Mouse (Mus musculus): Measurements from ENCODE around the gene Trappc6a. TPM values are rescaled to one million over a fixed set of nuclear protein-coding genes. Genes with fewer than 3 reads are reported as not detected.
A peak's percentile ranks its signal among the peaks of the same experiment; 100 is the strongest.

Gene Trappc6a
- polyA plus RNA-seq, 1 experiment, result 29.0 TPM

GRCm38 (mm10) chr7:19532240-19532639 is 24.0 kb downstream of the Trappc6a start:
- DNase-seq (ENCODE audit: low read depth), result no peak
- TF ChIP-seq CTCF (IDR thresholded peaks at IDR 0.05; ENCODE audit: borderline replicate concordance, extremely low read depth, insufficient read depth, insufficient read length) (no peak), POLR2A (IDR thresholded peaks at IDR 0.05; ENCODE audit: borderline replicate concordance, extremely low read depth, insufficient read depth, insufficient read length, poor library complexity, severe bottlenecking) (no peak)

GRCm38 (mm10) chr7:19534676-19535075 is 26.5 kb downstream of the Trappc6a start:
- DNase-seq (ENCODE audit: low read depth), result no peak
- TF ChIP-seq CTCF (IDR thresholded peaks at IDR 0.05; ENCODE audit: borderline replicate concordance, extremely low read depth, insufficient read depth, insufficient read length), result no peak
- TF ChIP-seq POLR2A (IDR thresholded peaks at IDR 0.05; ENCODE audit: borderline replicate concordance, extremely low read depth, insufficient read depth, insufficient read length, poor library complexity, severe bottlenecking), result no peak

GRCm38 (mm10) chr7:19540771-19541566 is 32.8 kb downstream of the Trappc6a start:
- DNase-seq (ENCODE audit: low read depth), result no peak

GRCm38 (mm10) chr7:19541681-19542154 is 33.5 kb downstream of the Trappc6a start:
- TF ChIP-seq CTCF (IDR thresholded peaks at IDR 0.05; ENCODE audit: borderline replicate concordance, extremely low read depth, insufficient read depth, insufficient read length) (no peak), POLR2A (IDR thresholded peaks at IDR 0.05; ENCODE audit: borderline replicate concordance, extremely low read depth, insufficient read depth, insufficient read length, poor library complexity, severe bottlenecking) (no peak)
- DNase-seq (ENCODE audit: low read depth), result no peak

More at GRCm38 (mm10) chr7:19540771-19541566, 32.8 kb downstream of the Trappc6a start:
- TF ChIP-seq POLR2A (IDR thresholded peaks at IDR 0.05; ENCODE audit: borderline replicate concordance, extremely low read depth, insufficient read depth, insufficient read length, poor library complexity, severe bottlenecking) (no peak), CTCF (IDR thresholded peaks at IDR 0.05; ENCODE audit: borderline replicate concordance, extremely low read depth, insufficient read depth, insufficient read length) (no peak)

GRCm38 (mm10) chr7:19542155-19542691 is 34.0 kb downstream of the Trappc6a start:
- peak; percentile 91 for DNase-seq (ENCODE audit: low read depth)
- no peak for TF ChIP-seq POLR2A (IDR thresholded peaks at IDR 0.05; ENCODE audit: borderline replicate concordance, extremely low read depth, insufficient read depth, insufficient read length, poor library complexity, severe bottlenecking)
- TF ChIP-seq CTCF (IDR thresholded peaks at IDR 0.05; ENCODE audit: borderline replicate concordance, extremely low read depth, insufficient read depth, insufficient read length), result no peak

GRCm38 (mm10) chr7:19543584-19543983 is 35.4 kb downstream of the Trappc6a start:
- peak; percentile 52; the same call in 1 of the 2 replicates for TF ChIP-seq CTCF (IDR thresholded peaks at IDR 0.05; ENCODE audit: borderline replicate concordance, extremely low read depth, insufficient read depth, insufficient read length)
- TF ChIP-seq POLR2A (IDR thresholded peaks at IDR 0.05; ENCODE audit: borderline replicate concordance, extremely low read depth, insufficient read depth, insufficient read length, poor library complexity, severe bottlenecking), result no peak
- DNase-seq (ENCODE audit: low read depth), result no peak

- no peak for DNase-seq (ENCODE audit: low read depth)
- TF ChIP-seq POLR2A (IDR thresholded peaks at IDR 0.05; ENCODE audit: borderline replicate concordance, extremely low read depth, insufficient read depth, insufficient read length, poor library complexity, severe bottlenecking) (no peak), CTCF (IDR thresholded peaks at IDR 0.05; ENCODE audit: borderline replicate concordance, extremely low read depth, insufficient read depth, insufficient read length) (no peak)
Observed at GRCm38 (mm10) chr7:19546007-19546406, 37.8 kb downstream of the Trappc6a start.

- DNase-seq (ENCODE audit: low read depth), result no peak
- no peak for TF ChIP-seq POLR2A (IDR thresholded peaks at IDR 0.05; ENCODE audit: borderline replicate concordance, extremely low read depth, insufficient read depth, insufficient read length, poor library complexity, severe bottlenecking)
- TF ChIP-seq CTCF (IDR thresholded peaks at IDR 0.05; ENCODE audit: borderline replicate concordance, extremely low read depth, insufficient read depth, insufficient read length), result no peak
Observed at GRCm38 (mm10) chr7:19547344-19547969, 39.3 kb downstream of the Trappc6a start.

- TF ChIP-seq POLR2A (IDR thresholded peaks at IDR 0.05; ENCODE audit: borderline replicate concordance, extremely low read depth, insufficient read depth, insufficient read length, poor library complexity, severe bottlenecking) (no peak), CTCF (IDR thresholded peaks at IDR 0.05; ENCODE audit: borderline replicate concordance, extremely low read depth, insufficient read depth, insufficient read length) (no peak)
- DNase-seq (ENCODE audit: low read depth), result no peak
Observed at GRCm38 (mm10) chr7:19549394-19549793, 41.2 kb downstream of the Trappc6a start.

GRCm38 (mm10) chr7:19551634-19552033 is 43.4 kb downstream of the Trappc6a start:
- TF ChIP-seq POLR2A (IDR thresholded peaks at IDR 0.05; ENCODE audit: borderline replicate concordance, extremely low read depth, insufficient read depth, insufficient read length, poor library complexity, severe bottlenecking), result no peak
- TF ChIP-seq CTCF (IDR thresholded peaks at IDR 0.05; ENCODE audit: borderline replicate concordance, extremely low read depth, insufficient read depth, insufficient read length), result no peak
- no peak for DNase-seq (ENCODE audit: low read depth)

GRCm38 (mm10) chr7:19552443-19552842 is 44.2 kb downstream of the Trappc6a start:
- no peak for TF ChIP-seq POLR2A (IDR thresholded peaks at IDR 0.05; ENCODE audit: borderline replicate concordance, extremely low read depth, insufficient read depth, insufficient read length, poor library complexity, severe bottlenecking)
- no peak for TF ChIP-seq CTCF (IDR thresholded peaks at IDR 0.05; ENCODE audit: borderline replicate concordance, extremely low read depth, insufficient read depth, insufficient read length)

More at GRCm38 (mm10) chr7:19552443-19552842, 44.2 kb downstream of the Trappc6a start:
- DNase-seq (ENCODE audit: low read depth), result no peak

All from brain, embryonic 14.5 days (tissue).